Mouse (Mus musculus): ENCODE data around the gene Ccdc125.
A peak's percentile ranks its signal among the peaks of the same experiment; 100 is the strongest.

The Ccdc125 gene

DNA sequence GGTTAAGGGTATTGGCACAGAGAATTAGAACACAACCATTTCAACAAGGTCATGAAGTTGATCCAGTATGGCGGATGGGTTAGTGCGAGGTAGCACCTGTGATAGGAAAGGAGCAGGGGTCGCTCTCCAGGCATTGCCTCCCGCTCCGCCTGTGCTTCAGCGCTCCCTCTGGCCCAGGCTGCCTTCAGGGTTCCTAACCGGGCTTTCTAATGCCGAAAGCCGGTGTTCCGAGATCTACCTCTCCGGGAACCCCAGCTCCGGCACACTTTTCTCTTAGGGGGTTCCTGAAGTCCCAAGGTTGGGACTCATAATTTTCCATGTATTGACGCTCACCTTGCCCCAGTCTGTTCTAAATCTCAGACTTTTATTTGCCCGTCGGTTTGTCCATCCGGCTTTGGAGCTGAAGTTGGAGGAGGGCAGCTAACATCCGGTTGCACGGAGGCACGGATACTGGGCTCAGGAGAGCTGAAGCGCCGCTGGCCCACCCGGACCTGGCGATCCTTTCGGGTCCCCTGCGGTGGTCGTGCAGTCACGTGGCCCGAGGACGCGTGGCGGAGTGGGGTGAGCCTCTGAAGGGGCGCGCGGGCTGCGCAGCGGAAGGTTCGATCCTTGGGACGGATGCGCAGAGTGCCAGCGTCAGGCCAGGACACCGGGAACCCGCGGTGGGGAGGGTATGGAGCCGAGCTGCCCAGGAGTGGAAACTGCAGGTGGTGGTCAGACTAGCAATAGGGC is at the start of gene Ccdc125:
Ccdc125 (plus strand) TSS at position 427 of the 732 bp plus-strand sequence.
- DNase-seq (ENCODE audit: low spot score in 2 of 2) = peak; percentile 26 to 44

DNA sequence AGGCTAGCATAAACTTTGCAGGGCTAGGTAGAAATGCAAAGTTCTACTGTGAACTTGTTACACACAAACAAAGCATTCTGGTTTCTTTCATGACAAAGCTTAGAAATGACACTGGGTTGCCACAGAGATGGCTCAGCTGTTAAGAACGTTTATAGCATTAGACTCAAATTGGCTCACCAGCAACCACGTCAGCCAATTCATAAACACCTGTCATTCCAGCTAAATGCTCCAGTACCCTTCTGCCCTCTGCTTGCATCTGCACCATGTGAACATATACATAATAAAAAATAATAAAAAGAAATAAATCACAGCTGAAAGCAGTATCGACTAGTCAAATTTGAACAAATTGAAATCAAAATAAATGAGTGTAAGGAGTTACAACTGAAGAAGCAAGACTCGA is 47.3 kb upstream of the Ccdc125 start:
- DNase-seq (ENCODE audit: low spot score in 2 of 2) = no peak

DNA sequence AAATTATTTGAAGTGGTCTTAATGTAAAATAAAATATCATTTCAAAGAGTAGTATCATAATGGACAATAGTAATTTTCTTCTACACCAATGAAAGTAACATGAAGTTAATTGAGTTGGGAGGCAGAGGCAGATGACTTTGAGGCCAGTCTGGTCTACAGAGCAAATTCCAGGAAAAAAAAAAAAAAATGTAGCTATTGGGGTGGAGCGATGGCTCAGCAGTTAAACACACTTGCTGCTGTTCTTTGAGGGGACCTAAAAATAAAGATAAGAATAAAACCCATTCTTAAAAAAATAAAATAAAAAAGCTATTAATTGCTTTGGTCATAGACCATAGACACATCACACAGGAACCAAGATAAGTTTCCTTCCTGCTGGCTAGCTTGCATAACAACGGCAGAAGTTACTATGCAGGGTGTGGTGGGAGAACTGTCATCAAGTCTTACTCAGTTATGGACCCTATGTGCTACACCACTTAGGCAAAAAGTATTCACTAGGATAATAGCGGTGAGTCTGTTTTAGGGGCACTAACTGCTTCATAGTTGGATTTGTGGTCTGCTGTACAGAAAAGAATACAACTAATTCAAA is 35.3 kb upstream of the Ccdc125 start:
- no peak for DNase-seq (ENCODE audit: low spot score in 2 of 2)

DNA sequence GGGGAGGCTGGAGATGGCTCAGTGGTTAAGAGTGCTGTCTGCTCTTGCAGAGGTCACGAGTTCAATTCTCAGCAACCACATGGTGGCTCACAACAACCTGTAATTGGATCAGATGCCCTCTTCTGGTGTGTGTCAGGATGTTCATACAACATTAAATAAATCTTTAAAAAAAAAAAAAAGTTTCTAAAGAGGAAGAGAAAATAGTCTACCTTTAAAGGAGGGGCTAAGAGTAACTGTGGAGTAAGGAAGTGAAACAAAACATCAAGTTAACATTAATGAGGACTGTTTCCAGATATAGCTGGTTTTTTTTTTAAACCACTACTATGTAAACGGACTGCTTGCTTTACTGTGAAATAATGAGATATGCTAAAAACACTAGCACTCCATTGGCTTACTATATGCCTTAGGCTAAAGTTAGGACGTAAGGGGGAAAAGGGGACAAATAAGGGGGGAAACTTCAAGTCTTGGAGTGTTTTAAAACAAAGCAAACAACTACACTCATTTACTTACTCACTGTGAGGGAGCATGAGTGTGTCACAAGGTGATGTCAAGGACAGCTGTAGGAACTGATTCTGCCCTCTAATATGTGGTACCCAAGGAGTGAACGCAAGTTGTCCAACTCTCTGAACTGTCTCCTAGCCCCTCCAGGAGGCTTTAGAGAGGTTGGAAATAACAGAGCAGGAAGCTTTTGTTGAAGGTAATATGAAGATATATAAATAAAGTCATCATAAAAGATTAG is 26.9 kb upstream of the Ccdc125 start:
- DNase-seq (ENCODE audit: low spot score in 2 of 2) = no peak

DNA sequence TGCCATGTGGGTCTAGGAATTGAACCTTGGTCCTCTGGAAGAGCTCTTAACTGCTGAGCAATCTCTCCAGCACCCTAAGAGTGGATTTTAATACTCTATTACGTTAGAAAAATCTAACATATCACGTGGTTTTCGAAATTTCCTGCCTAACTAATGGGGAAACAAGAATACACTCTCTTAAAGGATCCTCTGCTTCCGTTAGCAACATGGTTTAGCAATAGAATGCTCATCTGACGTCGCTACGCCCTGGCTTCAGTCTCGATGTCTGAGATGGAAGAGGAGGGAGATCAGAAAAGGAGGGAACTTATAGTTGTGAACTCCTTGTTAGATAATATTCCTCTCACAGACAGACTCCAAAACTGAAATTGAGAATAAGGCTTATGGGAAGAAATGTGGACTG is 21.3 kb upstream of the Ccdc125 start:
- DNase-seq (ENCODE audit: low spot score in 2 of 2) = no peak

DNA sequence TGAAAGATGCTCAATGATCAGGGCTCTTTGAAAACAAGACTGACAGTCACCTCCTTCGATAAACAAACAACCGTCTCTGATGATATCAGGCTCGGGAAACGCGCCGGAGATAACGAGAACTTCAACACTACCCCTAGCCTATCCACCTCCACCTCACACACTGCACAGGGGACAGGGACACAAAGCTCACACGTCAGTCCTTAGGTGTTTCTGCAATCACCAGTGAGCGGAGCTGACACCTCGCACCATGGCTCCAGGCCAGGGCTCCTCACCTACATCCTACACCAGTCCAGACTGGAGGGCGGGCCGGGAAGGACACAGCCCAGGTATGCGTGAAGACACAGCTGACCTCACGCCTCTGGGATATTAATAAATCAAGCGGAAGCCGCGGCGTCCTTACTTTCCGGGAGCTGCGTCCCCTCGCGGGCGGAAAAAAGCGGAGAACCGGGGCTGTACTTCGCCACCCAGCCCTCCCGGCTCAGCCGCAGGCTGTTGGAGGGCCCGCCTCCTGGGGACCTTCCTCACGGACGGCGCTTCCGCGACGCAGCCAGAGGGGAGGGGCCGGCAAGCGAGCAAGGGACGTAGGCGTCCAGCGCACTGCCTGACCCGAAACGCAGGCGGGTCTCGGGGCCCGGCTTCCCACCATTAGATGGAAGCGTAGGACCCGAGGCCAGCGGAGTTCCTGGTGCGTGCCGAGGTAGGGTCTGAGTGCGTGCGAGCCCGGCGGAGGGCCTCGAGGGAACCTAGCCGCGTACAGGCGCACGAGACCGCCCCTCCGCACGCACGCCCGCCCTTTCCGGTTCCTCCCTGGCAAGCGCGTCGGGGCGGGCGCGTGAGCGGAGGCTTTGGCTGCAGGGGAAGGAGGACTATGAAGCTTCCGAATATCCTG is 18.7 kb upstream of the Ccdc125 start, which contains the start of the genes Ak6 and Rad17:
Ak6 (plus strand) TSS at position 430 of the 889 bp plus-strand sequence.
Rad17 (minus strand) TSS at position 502 of the 889 bp plus-strand sequence.
- peak; percentile 97 to 98 for DNase-seq (ENCODE audit: low spot score in 2 of 2)

DNA sequence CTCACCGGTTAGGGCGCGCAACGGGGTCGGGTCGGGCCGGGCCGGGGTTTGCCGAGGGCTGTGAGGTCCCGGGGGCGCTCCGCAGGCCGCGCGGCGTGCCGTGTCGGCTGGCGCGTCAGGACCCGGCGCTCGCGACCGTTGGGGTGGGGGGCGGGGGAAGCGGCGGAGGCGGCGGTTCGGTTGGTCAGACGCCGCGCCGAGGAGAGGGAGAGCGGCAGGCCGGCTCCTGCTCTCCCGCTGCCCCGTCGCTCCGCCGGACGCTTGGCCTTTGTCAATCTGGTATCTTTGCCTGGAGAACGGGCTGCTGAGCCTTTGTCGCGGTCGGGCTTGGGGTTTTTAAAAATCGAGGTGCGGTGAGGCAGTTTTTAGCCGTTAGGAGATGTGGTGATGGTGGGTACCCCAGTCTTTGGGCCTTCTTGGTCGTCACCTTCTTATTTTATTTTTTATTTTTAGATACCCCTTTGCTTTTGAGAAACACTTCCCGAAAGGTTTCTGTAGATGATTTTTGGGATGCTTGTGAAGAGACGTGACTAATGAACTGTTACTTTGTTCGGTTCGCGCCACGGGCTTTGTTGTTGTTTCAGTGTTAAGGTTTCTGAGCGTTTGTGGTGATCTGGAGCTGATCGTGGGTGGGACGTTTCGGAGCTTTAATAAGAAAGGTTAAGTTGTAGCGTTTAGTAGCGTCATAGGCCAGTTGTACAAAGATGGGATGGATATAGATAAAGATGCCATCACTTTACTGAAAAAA is 17.9 kb upstream of the Ccdc125 start, which contains the start of gene Taf9:
Taf9 (plus strand) TSS at position 141 of the 748 bp plus-strand sequence.
- peak in 1 of 2 experiments; percentile 30 for DNase-seq (ENCODE audit: low spot score in 2 of 2)

DNA sequence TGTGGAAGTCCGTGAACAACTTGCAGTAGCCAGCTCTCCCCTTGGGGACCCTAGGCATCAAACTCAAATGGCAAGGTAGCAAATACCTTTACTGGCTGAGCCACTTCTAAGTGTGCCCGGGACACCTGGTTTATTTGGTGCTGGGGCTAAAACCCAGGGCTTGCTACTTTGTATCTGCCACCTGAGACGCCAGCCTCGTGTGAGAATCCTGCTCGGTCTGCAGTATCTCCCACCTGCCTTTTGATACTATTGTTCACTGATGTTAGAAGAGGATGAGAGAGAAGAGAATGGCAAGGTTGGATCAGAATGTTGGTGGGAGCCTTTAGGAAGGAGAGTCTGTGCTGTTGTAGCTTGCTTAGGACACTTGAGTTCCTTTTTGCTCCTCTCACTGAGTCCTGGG is 11.4 kb upstream of the Ccdc125 start:
- DNase-seq (ENCODE audit: low spot score in 2 of 2) = no peak

DNA sequence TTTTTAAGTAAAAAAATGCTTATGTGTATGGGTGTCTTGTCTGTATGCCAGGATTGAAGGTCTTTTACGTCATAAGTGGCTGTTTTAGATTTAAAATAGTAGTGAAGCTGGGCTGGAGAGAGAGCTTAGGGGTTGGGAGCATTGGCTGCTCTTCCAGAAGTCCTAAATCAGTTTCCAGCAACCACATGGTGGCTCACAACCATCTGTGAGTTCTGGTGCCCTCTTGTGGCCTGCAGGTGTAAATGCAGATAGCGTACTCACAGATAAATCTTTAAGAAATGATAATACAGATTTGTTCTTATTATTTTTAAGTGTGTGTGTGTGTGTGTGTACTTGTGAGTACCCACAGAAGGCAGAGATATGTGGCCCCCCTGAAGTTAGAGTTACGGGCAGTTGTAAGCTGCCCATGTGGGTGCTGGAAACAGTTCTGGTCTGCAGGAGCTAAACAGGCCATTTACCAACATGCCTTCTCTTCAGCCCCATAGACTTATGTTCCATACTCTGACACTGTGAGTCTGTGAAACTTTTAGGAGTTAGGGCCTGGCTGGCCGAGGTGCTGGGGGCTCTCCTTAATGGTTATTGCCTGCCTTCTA is 9.6 kb upstream of the Ccdc125 start:
- peak; percentile 43 to 76 for DNase-seq (ENCODE audit: low spot score in 2 of 2)

DNA sequence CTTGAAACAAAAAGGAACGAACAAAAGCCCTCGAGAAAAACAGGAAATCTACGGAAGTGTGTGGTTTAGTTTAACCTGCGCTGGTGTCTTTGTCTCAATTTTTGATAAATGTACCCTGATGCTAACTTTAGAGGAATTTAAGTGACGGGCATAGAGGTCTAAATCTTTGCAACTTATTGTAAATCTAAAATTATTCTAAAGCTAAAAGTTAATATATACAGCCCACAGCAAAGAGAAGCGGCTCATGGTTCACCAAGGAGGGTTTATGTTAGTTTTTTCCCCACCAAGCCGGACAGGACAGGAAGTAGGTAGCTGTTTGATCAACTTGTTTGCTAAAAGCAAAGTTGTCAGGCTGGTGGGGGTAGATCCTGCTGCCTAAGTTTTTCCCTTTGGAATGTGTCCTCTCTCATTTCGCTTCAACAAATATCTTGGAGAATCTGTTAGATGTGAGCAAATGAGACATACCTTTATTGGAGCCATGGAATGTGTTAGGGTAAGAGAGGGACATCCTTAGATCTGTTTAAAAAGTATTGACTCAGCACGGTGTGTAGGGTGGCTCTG is 744 bp downstream of the Ccdc125 start:
- no peak for DNase-seq (ENCODE audit: low spot score in 2 of 2)

DNA sequence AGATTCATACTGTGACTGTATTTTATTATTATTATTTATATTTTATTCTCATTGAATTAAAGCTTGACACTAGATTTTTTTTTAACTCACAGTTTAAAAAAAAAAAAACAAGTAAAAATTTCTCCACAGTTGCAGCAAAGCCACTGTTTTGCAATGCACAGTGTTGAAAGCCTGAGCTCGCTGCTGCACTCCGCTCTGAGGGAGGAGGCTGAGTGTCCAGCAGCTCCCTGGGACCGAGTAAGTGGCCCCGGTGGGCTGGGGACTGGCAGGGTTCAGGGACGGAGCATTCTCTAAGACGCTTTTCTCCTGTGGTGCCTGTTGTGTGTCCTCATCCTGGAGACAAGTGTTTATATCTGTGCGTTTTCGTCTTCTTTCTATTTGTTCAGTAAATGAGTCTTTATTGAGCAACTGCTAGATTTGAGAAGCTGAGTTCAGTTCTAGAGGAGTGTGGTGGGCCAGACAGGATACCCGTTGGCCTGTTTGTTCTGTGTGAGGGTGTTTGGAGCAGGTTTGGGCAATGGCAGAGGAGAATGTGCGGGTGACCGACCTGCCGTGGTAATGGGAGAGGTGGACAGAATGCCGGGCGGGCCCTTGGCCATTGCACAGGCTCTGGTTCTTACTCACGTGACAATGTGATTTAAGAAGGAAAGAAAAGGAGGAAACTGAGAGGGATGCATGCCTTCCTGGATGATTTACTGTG is 6.6 kb downstream of the Ccdc125 start:
- DNase-seq (ENCODE audit: low spot score in 2 of 2) = peak in 1 of 2 experiments; percentile 26

DNA sequence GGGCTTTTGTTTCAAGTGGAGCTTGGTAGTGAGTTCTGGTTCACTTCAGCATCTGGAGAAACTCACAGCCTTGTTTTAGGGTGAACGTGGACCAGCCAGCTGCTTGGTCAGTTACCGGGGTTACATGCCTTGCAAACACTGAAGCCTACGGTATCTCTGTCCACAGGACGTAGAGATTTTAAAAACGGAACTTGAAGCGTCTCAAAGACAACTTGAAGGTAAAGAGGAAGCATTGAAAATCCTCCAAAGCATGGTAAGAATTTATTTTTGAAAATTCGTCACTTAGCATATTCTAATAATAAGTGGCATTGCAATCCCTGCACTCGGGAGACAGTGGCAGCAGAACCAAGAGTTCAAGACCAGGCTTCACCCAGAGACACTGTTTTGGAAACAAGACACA is 12.1 kb downstream of the Ccdc125 start:
- no peak for DNase-seq (ENCODE audit: low spot score in 2 of 2)

DNA sequence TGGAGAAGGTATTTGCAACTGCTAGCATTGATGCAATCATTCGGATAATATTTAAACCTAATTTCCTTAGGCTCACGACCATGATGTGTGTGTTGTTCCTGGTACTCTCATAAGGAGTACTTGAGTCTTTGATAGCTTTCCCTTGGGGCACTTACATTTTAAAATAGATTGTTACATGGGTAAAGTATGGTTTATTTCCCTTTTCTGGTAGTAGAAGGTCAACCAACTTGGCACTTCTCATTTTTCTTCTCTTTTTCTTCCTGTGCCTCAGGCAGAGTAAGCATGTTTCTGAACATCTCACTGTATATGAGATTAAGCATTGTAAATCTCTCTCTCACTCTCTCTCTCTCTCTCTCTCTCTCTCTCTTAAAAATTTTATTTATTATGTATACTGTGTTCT is 13.3 kb downstream of the Ccdc125 start:
- no peak for DNase-seq (ENCODE audit: low spot score in 2 of 2)

DNA sequence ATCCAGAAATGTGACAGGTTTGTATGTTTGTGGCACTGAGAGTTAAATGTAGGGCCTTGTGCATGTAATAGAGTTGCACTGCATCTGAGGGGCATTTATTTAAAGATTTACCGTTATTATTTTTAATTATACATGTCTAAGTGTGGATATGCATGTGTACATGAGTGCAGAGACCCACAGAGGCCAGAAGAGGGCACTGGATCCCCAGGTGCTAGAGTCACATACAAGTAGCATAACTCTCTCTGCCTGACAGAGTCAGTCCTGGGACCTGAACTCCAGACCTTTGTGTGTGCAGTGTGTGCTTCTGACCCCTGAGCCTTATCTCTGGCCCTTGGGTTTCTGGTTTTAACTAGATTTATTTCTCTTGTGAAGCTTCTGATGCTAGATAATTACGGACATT is 14.8 kb downstream of the Ccdc125 start:
- no peak for DNase-seq (ENCODE audit: low spot score in 2 of 2)

DNA sequence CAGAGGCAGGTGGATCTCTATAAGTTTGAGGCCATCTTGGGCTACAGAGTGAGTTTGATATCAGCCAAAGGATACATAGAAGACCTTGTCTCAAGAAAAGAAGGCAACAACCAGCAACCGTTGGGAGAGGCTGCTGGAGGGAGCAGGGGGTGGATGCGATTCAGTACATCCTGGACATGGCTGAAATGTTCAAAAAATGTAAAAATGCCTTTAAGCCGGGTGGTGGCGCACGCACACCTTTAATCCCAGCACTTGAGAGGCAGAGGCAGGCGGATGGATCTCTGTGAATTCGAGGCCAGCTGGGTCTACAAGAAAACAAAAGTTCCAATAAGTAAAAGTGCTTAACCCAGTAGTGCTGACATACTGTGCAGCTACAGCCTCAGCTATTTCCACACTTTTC is 18.0 kb downstream of the Ccdc125 start:
- no peak for DNase-seq (ENCODE audit: low spot score in 2 of 2)

DNA sequence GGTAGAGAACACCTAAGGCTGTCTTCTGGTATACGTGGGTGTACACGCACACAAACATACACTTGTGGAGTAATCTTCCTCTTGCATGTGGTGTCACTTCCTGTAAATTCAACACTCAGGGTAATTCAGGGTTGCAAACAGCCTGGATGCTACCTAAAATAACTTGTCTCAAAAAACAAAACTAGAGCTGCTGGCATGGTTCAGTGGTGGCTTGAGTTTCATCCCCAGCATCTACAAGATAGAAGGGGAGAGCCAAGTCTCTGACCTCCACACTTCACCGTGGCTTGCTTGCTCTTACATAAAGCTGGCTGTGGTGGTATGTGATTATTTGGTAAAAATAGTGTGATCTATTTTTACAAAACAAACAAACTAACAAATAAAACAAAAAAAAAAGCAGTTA is 28.0 kb downstream of the Ccdc125 start:
- DNase-seq (ENCODE audit: low spot score in 2 of 2) = no peak

DNA sequence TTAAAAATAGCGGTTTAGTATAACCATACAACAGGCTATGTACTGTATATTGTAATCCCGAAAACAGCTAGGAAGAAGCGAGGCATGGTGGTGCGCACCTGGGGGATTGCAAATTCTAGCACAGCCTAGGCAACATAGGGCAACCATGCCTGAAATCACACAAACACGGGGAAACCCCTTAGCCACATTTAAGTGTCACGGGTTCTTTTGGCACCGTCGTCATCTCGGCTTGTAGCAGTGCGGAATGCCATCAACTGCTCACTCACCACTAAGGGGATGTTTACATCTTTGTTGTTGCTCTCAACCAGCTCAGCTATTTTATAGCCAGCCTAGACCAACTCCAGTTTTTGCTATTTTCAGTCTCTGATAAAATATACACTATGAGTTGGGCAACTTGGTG is 29.3 kb downstream of the Ccdc125 start:
- DNase-seq (ENCODE audit: low spot score in 2 of 2) = no peak

DNA sequence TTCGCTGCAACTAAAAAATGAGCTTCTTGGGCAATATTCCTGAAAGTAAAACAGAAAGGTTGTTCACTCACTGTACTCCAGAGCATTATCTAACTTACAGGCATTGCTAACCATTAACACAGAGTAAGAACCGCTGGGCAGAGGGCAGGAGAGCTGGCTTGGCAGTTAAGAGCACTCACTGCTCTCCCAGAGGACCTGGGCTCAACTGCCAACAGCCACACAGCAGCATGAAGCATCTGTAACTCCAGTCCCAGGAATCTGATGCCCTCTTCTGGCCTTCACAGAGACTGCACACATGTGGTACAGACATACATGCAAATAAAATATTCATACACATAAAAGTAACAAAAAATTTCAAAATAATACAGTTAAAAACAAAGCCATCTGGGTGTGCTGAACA is 34.0 kb downstream of the Ccdc125 start:
- no peak for DNase-seq (ENCODE audit: low spot score in 2 of 2)

DNA sequence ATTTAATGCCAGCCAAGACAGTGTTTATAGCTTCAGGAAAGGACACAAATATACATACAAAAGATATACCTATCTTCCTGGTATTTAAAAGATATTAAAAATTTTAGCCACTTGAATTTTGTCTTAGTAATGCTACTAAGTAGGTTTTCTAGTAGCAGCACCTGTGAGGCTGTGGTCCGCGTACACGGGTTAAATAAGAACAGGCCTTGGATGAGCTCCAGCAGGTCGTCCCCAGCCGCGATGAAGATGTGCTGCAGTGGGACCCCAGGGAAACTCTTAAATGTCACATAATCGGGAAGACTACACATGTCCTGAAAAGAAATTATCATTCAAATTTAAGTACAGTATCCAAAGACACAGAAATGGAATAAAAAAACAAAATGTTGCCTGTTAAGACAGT is 36.7 kb downstream of the Ccdc125 start:
- DNase-seq (ENCODE audit: low spot score in 2 of 2) = no peak

DNA sequence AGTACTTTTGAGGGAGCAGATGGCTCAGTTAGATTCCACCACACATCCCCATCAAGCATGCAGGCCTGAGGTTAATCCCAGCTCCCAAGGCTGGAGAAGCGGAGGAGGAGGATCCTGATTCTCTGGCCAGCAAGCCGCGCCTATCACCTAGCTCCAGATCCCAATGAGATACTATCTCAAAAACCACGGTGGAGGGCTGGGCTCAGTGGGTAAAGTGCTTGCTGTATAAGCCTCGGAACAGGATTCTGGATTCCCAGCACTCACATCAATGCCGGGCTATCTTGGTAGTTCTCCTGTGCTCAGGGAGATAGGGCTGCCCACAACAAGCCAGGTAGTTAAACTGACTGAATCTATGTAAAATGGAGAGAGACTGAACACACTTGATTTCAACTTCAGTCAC is 46.0 kb downstream of the Ccdc125 start:
- no peak for DNase-seq (ENCODE audit: low spot score in 2 of 2)

Measured in spleen, postnatal 10 days (tissue).